ENCODE assay signal across 21 mouse cellular contexts in genomic region chr6:95608123-95608522, GRCm38 (mm10).
DNase-seq lines count a peak whose midpoint lies in the region; ATAC-seq and TF ChIP-seq lines count a peak whose summit lies in the region.
"Had no signal": no experiment of that assay in that cellular context is flagged by ENCODE, and none has a peak within 500 bp of the region (broad histone marks: within the 10 kb centered on the region; RNA-seq: fewer than 3 reads in every experiment).

No protein-coding gene starts in this region.

- peaks cover 12% of the 10 kb centered on the region; the same call in 1 of the 2 replicates for H3K4me1 ChIP-seq in liver, embryonic 12.5 days
- peaks cover 14% of the 10 kb centered on the region for H3K4me1 ChIP-seq in liver, embryonic 13.5 days (replicated peaks)
- peaks cover 5% of the 10 kb centered on the region; the same call in 1 of the 2 replicates for H3K4me1 ChIP-seq in liver, embryonic 15.5 days (replicated peaks)
- H3K4me1 ChIP-seq in liver, postnatal 0 days (ENCODE audit: insufficient read depth): peaks cover 12% of the 10 kb centered on the region; the same call in 1 of the 2 replicates
- H3K4me1 ChIP-seq: forebrain, embryonic 13.5 days had no signal

- no peaks in the 10 kb centered on the region for H3K9me3 ChIP-seq in liver, embryonic 12.5 days (replicated peaks)
- H3K9me3 ChIP-seq in liver, embryonic 13.5 days (replicated peaks): no peaks in the 10 kb centered on the region
- H3K9me3 ChIP-seq in liver, embryonic 15.5 days (replicated peaks): no peaks in the 10 kb centered on the region
- H3K9me3 ChIP-seq in liver, postnatal 0 days (ENCODE audit: low read length): no peaks in the 10 kb centered on the region
- H3K9me3 ChIP-seq: embryonic facial prominence, embryonic 12.5 days; forebrain, embryonic 13.5 days; forebrain, embryonic 15.5 days had no signal

- no peak overlapping the region for H3K4me2 ChIP-seq in liver, embryonic 12.5 days
- no peak overlapping the region for H3K4me2 ChIP-seq in liver, embryonic 13.5 days
- no peak overlapping the region for H3K4me2 ChIP-seq in liver, embryonic 15.5 days
- H3K4me2 ChIP-seq in liver, postnatal 0 days (ENCODE audit: low read depth, low read length): no peak overlapping the region
- H3K4me2 ChIP-seq: embryonic facial prominence, embryonic 12.5 days; forebrain, embryonic 13.5 days; forebrain, embryonic 15.5 days had no signal

- H3K27me3 ChIP-seq in liver, embryonic 12.5 days (replicated peaks): no peaks in the 10 kb centered on the region
- no peaks in the 10 kb centered on the region for H3K27me3 ChIP-seq in liver, embryonic 13.5 days
- H3K27me3 ChIP-seq in liver, embryonic 15.5 days: no peaks in the 10 kb centered on the region
- no peaks in the 10 kb centered on the region for H3K27me3 ChIP-seq in liver, postnatal 0 days (ENCODE audit: insufficient read depth, low read length)
- H3K27me3 ChIP-seq: embryonic facial prominence, embryonic 12.5 days; forebrain, embryonic 13.5 days; forebrain, embryonic 15.5 days had no signal

- TF ChIP-seq EP300 in liver, postnatal 0 days (IDR thresholded peaks at IDR 0.05; ENCODE audit: low read depth): no peak

- H3K36me3 ChIP-seq in liver, embryonic 12.5 days: peaks cover 2% of the 10 kb centered on the region; the same call in 1 of the 2 replicates
- H3K36me3 ChIP-seq in liver, embryonic 13.5 days: no peaks in the 10 kb centered on the region
- H3K36me3 ChIP-seq in liver, embryonic 15.5 days (replicated peaks): no peaks in the 10 kb centered on the region
- H3K36me3 ChIP-seq in liver, postnatal 0 days (replicated peaks; ENCODE audit: insufficient read depth, low read length): 0 out of 2 replicates have a peak, but pooled peaks cover 2% of the 10 kb centered on the region
- H3K36me3 ChIP-seq: embryonic facial prominence, embryonic 12.5 days; forebrain, embryonic 15.5 days had no signal

- 0 out of 2 replicates have a peak, but pooled peaks have one; percentile 46 for ATAC-seq in liver, embryonic 12.5 days
- ATAC-seq in liver, embryonic 13.5 days (ENCODE audit: low read depth): peak; percentile 47; the same call in 1 of the 2 replicates
- peak; percentile 68 for ATAC-seq in liver, embryonic 15.5 days (ENCODE audit: insufficient read depth)
- peak; percentile 64 for ATAC-seq in liver, postnatal 0 days
- no peak; the same call in 1 of the 2 replicates for ATAC-seq in megakaryocyte-erythroid progenitor cell, adult 5-6 weeks (replicated peaks; ENCODE audit: low FRiP score, low TSS enrichment, poor library complexity, severe bottlenecking)
- ATAC-seq: forebrain, embryonic 13.5 days; forebrain, embryonic 15.5 days had no signal

- H3K4me3 ChIP-seq in liver, embryonic 12.5 days: no peak overlapping the region
- H3K4me3 ChIP-seq in liver, embryonic 13.5 days (replicated peaks): no peak overlapping the region
- no peak overlapping the region for H3K4me3 ChIP-seq in liver, embryonic 15.5 days (replicated peaks)
- no peak overlapping the region for H3K4me3 ChIP-seq in liver, postnatal 0 days (ENCODE audit: low read depth, low read length)
- H3K4me3 ChIP-seq: embryonic facial prominence, embryonic 12.5 days; forebrain, embryonic 13.5 days; forebrain, embryonic 15.5 days had no signal

- no peak overlapping the region for H3K27ac ChIP-seq in liver, embryonic 12.5 days
- H3K27ac ChIP-seq in liver, embryonic 13.5 days: peak overlapping the region; percentile 29; the same call in 1 of the 2 replicates
- peak overlapping the region; percentile 51 for H3K27ac ChIP-seq in liver, embryonic 15.5 days (replicated peaks)
- H3K27ac ChIP-seq in liver, postnatal 0 days (ENCODE audit: low read depth): peak overlapping the region; percentile 48
- H3K27ac ChIP-seq: embryonic facial prominence, embryonic 12.5 days; forebrain, embryonic 13.5 days; forebrain, embryonic 15.5 days had no signal

- 78% methylated on average over 3 of the region's 3 CpGs for WGBS in liver, embryonic 12.5 days (ENCODE audit: insufficient replicate concordance)
- 66% methylated on average over 3 of the region's 3 CpGs for WGBS in liver, embryonic 13.5 days (ENCODE audit: insufficient replicate concordance)
- 64% methylated on average over 3 of the region's 3 CpGs for WGBS in liver, embryonic 15.5 days (ENCODE audit: insufficient replicate concordance)
- WGBS in liver, postnatal 0 days (ENCODE audit: insufficient replicate concordance): 52% methylated on average over 3 of the region's 3 CpGs

- TF ChIP-seq CTCF in liver, postnatal 0 days (IDR thresholded peaks at IDR 0.05; ENCODE audit: low read depth): no peak

- H3K9ac ChIP-seq in liver, embryonic 12.5 days: no peak overlapping the region
- no peak overlapping the region for H3K9ac ChIP-seq in liver, embryonic 13.5 days
- H3K9ac ChIP-seq in liver, embryonic 15.5 days: no peak overlapping the region
- no peak overlapping the region for H3K9ac ChIP-seq in liver, postnatal 0 days (replicated peaks)
- H3K9ac ChIP-seq: embryonic facial prominence, embryonic 12.5 days; forebrain, embryonic 13.5 days; forebrain, embryonic 15.5 days had no signal

- DNase-seq in liver: no peak
- DNase-seq in liver, embryonic 13.5 days: no peak
- no peak for DNase-seq in liver, postnatal 0 days
- no peak for DNase-seq in lung, postnatal 14 days
- DNase-seq in right cerebral cortex, postnatal 36 days (ENCODE audit: low spot score in 2 of 2): no peak
- DNase-seq: adrenal gland, adult 2 months; adrenal gland, postnatal 10 days; adrenal gland, postnatal 25 days; cerebellum, adult 11 months; cerebellum, adult 18-20 months; cerebellum, adult 8-10 months; cerebellum, adult 9-11 months; cerebellum, postnatal 14 days; cerebellum, postnatal 36 days; embryo, embryonic 11 days had no signal
